Mouse (Mus musculus): ENCODE data around the gene Dbi. TPM values are rescaled to one million over a fixed set of nuclear protein-coding genes. Genes with fewer than 3 reads are reported as not detected.

Dbi gene
- polyA plus RNA-seq (2015; fragmentation: Nextera tagmentation; extraction: Ambion mirVana): 442 and 452 TPM in 2 replicates

DNA sequence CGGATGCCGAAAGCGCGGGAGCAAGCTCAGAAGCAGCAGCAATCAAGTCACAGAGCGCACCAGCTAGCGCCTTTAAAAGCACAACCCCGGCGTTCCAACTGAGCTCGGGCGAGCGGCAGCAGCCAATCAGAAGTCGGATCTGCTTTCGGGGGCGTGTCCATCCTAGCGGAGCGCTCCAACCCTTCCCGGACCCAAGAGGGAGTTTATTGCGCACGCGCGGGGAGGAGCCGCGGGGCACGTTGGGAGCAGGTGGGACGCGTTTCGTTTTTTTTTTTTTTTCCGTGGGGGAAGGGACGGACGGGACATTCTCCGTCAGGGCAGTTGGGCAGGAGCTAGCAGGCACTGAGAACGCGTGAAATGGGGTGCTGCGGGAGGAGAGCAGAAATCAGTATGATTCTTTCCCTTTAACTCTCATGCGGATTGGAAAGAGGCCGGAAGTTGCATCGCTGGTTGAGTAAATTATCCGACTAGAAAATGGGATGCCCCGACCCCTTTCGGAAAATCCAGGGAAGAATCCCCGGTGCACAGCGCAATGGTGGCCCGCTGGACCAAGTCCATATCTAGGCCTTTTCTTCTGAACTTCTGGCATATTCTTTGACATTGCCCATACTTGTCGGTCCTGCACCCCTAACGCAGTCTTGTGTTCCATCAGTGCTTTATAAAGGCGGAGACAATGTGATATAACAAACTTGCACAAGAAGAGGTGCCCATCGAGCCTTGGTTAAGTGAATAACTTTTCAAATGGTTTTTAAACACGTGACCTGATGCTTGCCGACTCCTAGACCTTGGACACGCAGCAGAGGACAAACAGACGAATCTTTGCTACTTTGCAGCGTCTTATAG, at the start of gene Dbi, which contains the start of gene 3110009E18Rik:
Dbi (minus strand) TSS at position 110 of the 843 bp plus-strand sequence.
3110009E18Rik (plus strand) TSS at position 219 of the 843 bp plus-strand sequence.
- peak within 1 kb of the TSS; percentile 74 for H3K4me2 ChIP-seq
- no peaks in the 10 kb centered on the region for H3K27me3 ChIP-seq
- under 1% methylated on average over 52 of the region's 52 CpGs for WGBS
- no peaks in the 10 kb centered on the region for H3K9me3 ChIP-seq
- peaks cover 23% of the 10 kb centered on the region for H3K4me1 ChIP-seq
- H3K4me3 ChIP-seq: peak within 1 kb of the TSS; percentile 59
- peaks cover 8% of the 10 kb centered on the region for H3K36me3 ChIP-seq
- ATAC-seq (ENCODE audit: borderline replicate concordance, extremely low read depth, low FRiP score, low TSS enrichment): peak; percentile 93
- peak within 1 kb of the TSS; percentile 59 for H3K9ac ChIP-seq
- H3K27ac ChIP-seq: peak within 1 kb of the TSS; percentile 92

DNA sequence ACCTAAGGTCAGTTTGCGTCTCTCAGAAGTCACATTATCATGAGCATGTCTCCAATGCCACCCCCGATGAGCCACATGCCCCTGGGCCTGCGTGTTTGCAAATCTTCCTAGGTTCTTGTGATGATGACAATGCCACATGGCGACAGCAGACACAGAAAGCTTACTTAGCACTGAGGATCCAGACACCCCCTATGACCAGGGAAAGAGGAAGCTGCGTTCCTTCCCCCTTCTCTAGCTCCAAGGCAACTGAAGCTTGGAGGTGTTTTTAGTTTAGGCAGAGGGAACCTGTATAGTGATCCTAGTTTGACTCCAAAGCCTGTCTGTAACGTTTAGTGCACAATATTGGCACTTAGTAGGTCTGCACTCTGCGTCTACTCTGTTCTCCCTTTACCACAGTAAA, 49.4 kb upstream of the Dbi start:
- H3K9ac ChIP-seq: no peak overlapping the region
- no peak overlapping the region for H3K27ac ChIP-seq
- H3K36me3 ChIP-seq: no peaks in the 10 kb centered on the region
- no peak overlapping the region for H3K4me3 ChIP-seq
- ATAC-seq (ENCODE audit: borderline replicate concordance, extremely low read depth, low FRiP score, low TSS enrichment): no peak
- no peaks in the 10 kb centered on the region; the same call in 1 of the 2 replicates for H3K4me1 ChIP-seq
- no peaks in the 10 kb centered on the region for H3K9me3 ChIP-seq
- no peaks in the 10 kb centered on the region for H3K27me3 ChIP-seq
- no peak overlapping the region for H3K4me2 ChIP-seq
- 83% methylated on average over 7 of the region's 7 CpGs for WGBS

DNA sequence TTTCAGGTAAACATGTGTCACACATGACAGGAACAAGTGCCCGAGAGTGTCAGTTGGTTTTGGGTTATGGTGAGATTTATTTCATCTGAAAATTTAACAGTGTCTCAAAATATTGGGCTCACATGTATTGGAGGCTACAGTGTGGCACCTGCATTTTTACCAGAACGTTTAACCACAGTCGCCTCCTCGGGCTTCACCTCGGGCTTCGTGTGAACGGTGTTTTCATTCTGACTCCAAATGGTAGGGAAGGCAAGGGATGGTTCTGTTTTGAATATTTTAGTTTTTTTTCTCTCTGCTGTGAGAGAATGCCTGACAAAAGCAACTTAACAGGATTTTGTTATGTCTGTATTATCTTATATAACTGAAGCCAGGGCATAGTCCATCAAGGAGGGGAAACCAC, 47.8 kb upstream of the Dbi start:
- H3K27ac ChIP-seq: no peak overlapping the region
- no peaks in the 10 kb centered on the region for H3K36me3 ChIP-seq
- no peaks in the 10 kb centered on the region; the same call in 1 of the 2 replicates for H3K4me1 ChIP-seq
- H3K4me2 ChIP-seq: no peak overlapping the region
- 86% methylated on average over 7 of the region's 7 CpGs for WGBS
- no peaks in the 10 kb centered on the region for H3K9me3 ChIP-seq
- H3K9ac ChIP-seq: no peak overlapping the region
- no peak overlapping the region for H3K4me3 ChIP-seq
- ATAC-seq (ENCODE audit: borderline replicate concordance, extremely low read depth, low FRiP score, low TSS enrichment): no peak
- H3K27me3 ChIP-seq: no peaks in the 10 kb centered on the region

DNA sequence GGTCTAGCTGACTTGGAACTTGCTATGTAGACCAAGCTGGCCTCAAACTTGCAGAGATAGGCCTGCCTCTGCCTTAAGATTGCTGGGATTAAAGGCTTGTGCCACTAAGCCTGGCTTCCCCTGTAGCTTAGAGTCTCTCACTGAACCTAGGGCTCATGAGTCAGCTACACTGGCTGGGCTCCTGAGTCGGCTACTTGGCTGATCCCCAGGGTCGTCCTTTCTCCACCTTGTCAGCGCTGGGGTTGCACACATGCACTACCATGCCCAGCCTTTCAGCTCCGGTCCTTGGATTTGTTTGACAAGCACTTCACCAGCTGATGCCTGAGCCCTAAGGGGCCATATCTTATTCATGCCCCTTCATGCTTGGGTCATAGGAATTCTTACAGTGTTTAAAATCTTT, 47.1 kb upstream of the Dbi start:
- H3K36me3 ChIP-seq: no peaks in the 10 kb centered on the region
- H3K4me1 ChIP-seq: no peaks in the 10 kb centered on the region; the same call in 1 of the 2 replicates
- ATAC-seq (ENCODE audit: borderline replicate concordance, extremely low read depth, low FRiP score, low TSS enrichment): no peak
- H3K27ac ChIP-seq: no peak overlapping the region
- H3K9ac ChIP-seq: no peak overlapping the region
- H3K27me3 ChIP-seq: no peaks in the 10 kb centered on the region
- no peaks in the 10 kb centered on the region for H3K9me3 ChIP-seq
- H3K4me3 ChIP-seq: no peak overlapping the region
- 42% methylated on average over 4 of the region's 4 CpGs for WGBS
- no peak overlapping the region for H3K4me2 ChIP-seq

DNA sequence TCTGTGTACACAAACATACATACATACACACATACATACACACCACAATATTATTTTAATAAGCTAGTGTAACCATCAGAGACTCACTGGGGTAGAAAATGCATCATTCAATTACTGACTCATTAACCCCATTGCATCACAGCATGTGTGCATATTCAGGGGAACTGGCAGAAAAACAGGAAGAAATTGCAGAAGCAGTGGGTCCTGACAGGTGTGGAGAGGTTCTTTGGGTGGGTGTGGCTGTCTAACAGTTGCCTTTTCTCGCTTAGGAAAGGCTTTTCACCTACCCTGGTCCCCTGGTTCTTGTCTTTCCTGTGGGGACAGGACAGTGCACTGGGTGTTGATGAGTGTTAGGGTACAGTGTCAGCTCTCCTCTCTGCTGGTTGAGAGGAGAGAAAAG, 41.7 kb upstream of the Dbi start:
- Histone ChIP-seq H3K27me3 (no peaks in the 10 kb centered on the region), H3K9ac (no peak overlapping the region), H3K36me3 (no peaks in the 10 kb centered on the region), H3K4me1 (peaks cover 4% of the 10 kb centered on the region; the same call in 1 of the 2 replicates), H3K9me3 (no peaks in the 10 kb centered on the region), H3K4me3 (no peak overlapping the region), H3K27ac (no peak overlapping the region), H3K4me2 (no peak overlapping the region)
- no peak for ATAC-seq (ENCODE audit: borderline replicate concordance, extremely low read depth, low FRiP score, low TSS enrichment)
- WGBS: 55% methylated on average over 1 of the region's 1 CpGs

DNA sequence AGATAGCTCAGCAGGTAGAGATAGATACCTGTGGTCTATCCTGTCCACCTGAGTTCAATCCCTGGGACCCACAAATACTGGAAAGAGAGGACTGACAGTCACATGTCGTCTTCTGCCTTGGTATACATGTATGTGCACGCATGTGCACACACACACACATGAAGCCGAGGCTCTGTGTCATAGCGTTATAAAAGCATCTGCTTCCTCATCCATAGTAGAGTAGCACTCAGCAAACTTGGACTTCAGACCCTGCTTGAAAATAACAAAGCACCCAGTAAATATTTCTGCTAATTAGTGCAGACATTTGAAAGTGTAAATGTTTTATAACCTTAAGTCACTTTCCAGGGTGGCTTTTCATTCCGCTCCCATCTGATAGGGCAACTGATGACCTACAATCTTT, 40.6 kb upstream of the Dbi start:
- Histone ChIP-seq H3K4me2 (no peak overlapping the region), H3K4me3 (no peak overlapping the region), H3K36me3 (no peaks in the 10 kb centered on the region), H3K9me3 (no peaks in the 10 kb centered on the region), H3K27me3 (no peaks in the 10 kb centered on the region), H3K27ac (no peak overlapping the region), H3K9ac (no peak overlapping the region), H3K4me1 (peaks cover 4% of the 10 kb centered on the region; the same call in 1 of the 2 replicates)
- ATAC-seq (ENCODE audit: borderline replicate concordance, extremely low read depth, low FRiP score, low TSS enrichment): no peak
- WGBS: 88% methylated on average over 5 of the region's 5 CpGs

DNA sequence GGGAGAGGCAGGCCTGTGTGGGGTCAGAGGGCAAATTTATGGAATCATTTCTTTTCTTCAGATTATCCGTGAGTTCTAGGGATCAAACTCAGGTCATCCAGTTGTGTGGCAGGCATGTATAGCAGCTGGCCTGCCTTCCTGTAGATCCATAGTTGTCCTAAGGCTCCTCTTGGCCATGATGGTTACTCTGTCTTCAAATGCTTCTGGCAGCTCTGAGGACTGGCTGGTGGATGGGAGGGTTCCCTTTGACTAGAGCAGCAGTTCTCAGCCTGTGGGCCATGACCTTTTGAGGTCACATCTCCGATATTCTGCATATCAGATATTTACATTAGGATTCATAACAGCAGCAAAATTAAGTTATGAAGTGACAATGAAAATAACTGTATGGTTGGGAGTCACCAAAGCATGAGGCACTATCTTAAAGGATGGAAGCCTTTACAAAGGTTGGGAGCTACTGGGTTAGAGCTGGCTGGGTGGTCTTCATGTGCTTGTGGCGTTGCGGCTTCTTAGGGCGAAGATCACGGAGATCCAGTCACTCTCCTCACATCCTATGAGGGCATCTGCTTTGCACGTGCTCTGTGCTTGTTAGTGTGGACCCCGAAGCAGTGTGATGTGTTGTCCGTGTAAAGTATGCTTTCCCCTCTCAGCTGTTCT, 37.7 kb upstream of the Dbi start:
- H3K9me3 ChIP-seq: no peaks in the 10 kb centered on the region
- H3K36me3 ChIP-seq: no peaks in the 10 kb centered on the region
- no peak overlapping the region for H3K27ac ChIP-seq
- no peak overlapping the region for H3K4me2 ChIP-seq
- ATAC-seq (ENCODE audit: borderline replicate concordance, extremely low read depth, low FRiP score, low TSS enrichment): peak; percentile 88
- WGBS: 44% methylated on average over 9 of the region's 9 CpGs
- peaks cover 4% of the 10 kb centered on the region; the same call in 1 of the 2 replicates for H3K4me1 ChIP-seq
- H3K27me3 ChIP-seq: no peaks in the 10 kb centered on the region
- no peak overlapping the region for H3K4me3 ChIP-seq
- no peak overlapping the region for H3K9ac ChIP-seq

DNA sequence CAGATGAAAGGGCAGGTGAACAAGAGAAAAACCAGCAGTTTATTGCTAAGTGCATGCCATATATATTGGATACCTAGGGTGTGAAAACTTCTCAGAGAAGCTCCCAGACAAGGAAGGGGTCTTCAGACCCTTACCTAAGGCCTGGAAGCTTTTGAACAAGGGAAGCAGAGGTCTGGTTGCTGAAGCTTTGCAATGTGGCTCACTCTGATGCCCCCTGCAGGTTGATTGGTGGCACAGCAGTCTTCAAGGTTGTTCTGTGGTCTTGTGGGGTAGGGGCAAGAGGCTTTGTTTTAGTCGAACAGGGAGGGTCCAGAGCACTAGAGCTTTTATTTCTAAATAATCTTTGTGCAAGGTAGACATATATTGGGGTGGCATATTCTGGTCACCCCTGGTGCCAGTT, 34.4 kb upstream of the Dbi start:
- Histone ChIP-seq H3K4me1 (peaks cover 4% of the 10 kb centered on the region; the same call in 1 of the 2 replicates), H3K4me3 (no peak overlapping the region), H3K9ac (no peak overlapping the region), H3K27ac (no peak overlapping the region), H3K4me2 (no peak overlapping the region), H3K27me3 (no peaks in the 10 kb centered on the region), H3K9me3 (no peaks in the 10 kb centered on the region), H3K36me3 (no peaks in the 10 kb centered on the region)
- 21% methylated on average over 1 of the region's 1 CpGs for WGBS
- ATAC-seq (ENCODE audit: borderline replicate concordance, extremely low read depth, low FRiP score, low TSS enrichment): no peak

DNA sequence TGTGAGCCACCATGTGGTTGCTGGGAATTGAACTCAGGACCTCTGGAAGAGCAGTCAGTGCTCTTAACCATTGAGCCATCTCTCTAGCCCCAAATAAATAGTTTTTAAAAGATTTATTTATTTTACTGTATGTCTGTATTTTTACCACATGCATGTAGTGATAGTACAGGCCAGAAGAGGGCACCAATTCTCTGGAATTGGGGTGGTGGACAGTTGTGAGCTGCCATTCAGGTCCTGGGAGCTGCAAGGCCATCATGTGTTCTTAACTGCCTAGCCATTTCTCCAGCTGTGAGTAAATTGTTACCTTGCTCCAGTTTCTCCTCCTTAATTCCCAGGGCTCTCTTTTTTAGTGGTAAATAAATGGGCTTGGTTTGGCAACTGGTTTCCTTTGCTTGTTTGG, 33.4 kb upstream of the Dbi start:
- Histone ChIP-seq H3K9me3 (no peaks in the 10 kb centered on the region), H3K36me3 (no peaks in the 10 kb centered on the region), H3K27me3 (no peaks in the 10 kb centered on the region), H3K4me3 (no peak overlapping the region), H3K9ac (no peak overlapping the region), H3K27ac (no peak overlapping the region), H3K4me1 (peaks cover 4% of the 10 kb centered on the region; the same call in 1 of the 2 replicates), H3K4me2 (no peak overlapping the region)
- no peak for ATAC-seq (ENCODE audit: borderline replicate concordance, extremely low read depth, low FRiP score, low TSS enrichment)

DNA sequence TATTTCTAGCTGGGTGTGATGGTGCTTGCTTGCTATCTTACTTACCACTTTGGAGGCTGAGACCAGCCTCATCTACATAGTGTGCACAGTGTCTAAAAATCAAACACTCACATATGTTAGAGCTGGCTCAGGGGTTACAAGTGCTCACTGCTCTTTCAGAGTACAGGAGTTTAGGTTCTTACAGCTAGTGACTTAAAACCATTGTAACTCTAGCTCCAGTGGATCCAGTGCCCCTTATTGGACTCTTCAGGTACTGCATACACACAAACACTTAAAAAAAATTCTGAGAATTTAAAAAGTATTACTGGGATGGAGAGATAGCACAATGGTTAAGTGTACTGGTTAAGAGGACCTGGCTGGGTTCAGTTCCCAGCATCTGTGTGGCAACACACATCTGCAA, 26.1 kb upstream of the Dbi start:
- no peaks in the 10 kb centered on the region for H3K36me3 ChIP-seq
- H3K27ac ChIP-seq: no peak overlapping the region
- no peaks in the 10 kb centered on the region for H3K27me3 ChIP-seq
- no peaks in the 10 kb centered on the region for H3K4me1 ChIP-seq
- H3K9ac ChIP-seq: no peak overlapping the region
- no peaks in the 10 kb centered on the region for H3K9me3 ChIP-seq
- no peak overlapping the region for H3K4me2 ChIP-seq
- no peak overlapping the region for H3K4me3 ChIP-seq
- no peak; the same call in 1 of the 2 replicates for ATAC-seq (ENCODE audit: borderline replicate concordance, extremely low read depth, low FRiP score, low TSS enrichment)

DNA sequence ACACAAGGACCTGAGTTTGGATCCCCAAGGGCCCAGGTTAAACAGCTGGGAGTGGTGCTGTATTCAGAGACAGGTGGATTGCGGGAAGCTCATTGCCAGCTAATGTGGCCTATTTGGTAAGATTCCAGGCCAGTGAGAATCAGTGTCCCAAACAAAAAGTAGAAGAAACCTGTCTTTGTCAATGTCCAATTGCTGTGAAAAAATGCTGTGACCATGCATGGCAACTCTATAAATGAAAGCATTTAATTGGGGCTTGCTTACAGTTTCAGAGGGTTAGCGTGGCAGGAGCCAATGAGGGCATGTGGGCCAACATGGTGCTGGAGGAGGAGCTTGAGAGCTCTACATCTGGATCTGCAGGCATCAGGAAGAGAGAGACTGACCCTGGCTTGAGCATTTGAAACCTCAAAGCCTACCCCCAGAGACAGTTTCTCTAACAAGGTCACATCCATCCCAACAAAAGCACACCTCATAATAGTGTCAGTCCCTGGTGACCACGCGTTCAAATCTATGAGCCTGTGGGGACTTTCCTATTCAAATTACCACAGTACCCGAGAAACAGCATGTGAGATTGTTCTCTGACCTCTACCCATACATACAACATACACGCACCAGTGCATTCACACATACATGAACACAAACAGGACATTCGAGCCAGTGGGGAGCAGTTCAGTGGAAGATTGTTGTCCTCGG, 24.8 kb upstream of the Dbi start:
- Histone ChIP-seq H3K4me3 (no peak overlapping the region), H3K27me3 (no peaks in the 10 kb centered on the region), H3K36me3 (no peaks in the 10 kb centered on the region), H3K4me1 (no peaks in the 10 kb centered on the region), H3K27ac (no peak overlapping the region), H3K9ac (no peak overlapping the region), H3K4me2 (no peak overlapping the region), H3K9me3 (no peaks in the 10 kb centered on the region)
- no peak for ATAC-seq (ENCODE audit: borderline replicate concordance, extremely low read depth, low FRiP score, low TSS enrichment)
- 87% methylated on average over 8 of the region's 8 CpGs for WGBS

DNA sequence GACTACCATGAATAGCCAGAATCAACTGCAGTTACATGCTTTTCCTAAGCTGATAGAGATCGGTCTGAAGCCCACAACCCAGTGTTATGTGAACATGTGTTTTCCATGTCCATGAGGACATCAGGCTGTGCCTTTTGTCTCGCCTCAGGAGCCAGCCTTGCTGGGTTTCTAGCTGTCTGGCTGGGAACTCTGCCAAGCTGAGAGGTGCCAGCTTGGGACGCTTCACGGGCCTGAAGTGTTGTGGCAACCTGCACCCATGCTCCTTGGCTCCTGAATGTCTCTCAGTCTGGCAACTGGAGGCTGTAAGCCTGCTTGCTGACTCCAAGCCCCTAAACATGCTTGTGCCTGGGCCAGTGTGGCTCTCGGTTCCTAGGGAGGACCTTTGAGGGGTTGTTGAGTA, 21.7 kb upstream of the Dbi start:
- H3K9ac ChIP-seq: no peak overlapping the region
- H3K27me3 ChIP-seq: no peaks in the 10 kb centered on the region
- no peak overlapping the region for H3K4me2 ChIP-seq
- H3K4me1 ChIP-seq: no peaks in the 10 kb centered on the region
- no peak overlapping the region for H3K4me3 ChIP-seq
- no peaks in the 10 kb centered on the region for H3K9me3 ChIP-seq
- no peaks in the 10 kb centered on the region for H3K36me3 ChIP-seq
- WGBS: 57% methylated on average over 5 of the region's 5 CpGs
- ATAC-seq (ENCODE audit: borderline replicate concordance, extremely low read depth, low FRiP score, low TSS enrichment): no peak
- no peak overlapping the region for H3K27ac ChIP-seq
